Mouse (Mus musculus) embryo, embryonic 10 days (tissue): Measurements from ENCODE around the gene Abr.

Experiments
- DNase-seq: peaks from one replicate; pipeline ENCODE4 v3.0.0-alpha.2; 2015; ENCODE audit warnings: low spot score

The Abr gene

DNA sequence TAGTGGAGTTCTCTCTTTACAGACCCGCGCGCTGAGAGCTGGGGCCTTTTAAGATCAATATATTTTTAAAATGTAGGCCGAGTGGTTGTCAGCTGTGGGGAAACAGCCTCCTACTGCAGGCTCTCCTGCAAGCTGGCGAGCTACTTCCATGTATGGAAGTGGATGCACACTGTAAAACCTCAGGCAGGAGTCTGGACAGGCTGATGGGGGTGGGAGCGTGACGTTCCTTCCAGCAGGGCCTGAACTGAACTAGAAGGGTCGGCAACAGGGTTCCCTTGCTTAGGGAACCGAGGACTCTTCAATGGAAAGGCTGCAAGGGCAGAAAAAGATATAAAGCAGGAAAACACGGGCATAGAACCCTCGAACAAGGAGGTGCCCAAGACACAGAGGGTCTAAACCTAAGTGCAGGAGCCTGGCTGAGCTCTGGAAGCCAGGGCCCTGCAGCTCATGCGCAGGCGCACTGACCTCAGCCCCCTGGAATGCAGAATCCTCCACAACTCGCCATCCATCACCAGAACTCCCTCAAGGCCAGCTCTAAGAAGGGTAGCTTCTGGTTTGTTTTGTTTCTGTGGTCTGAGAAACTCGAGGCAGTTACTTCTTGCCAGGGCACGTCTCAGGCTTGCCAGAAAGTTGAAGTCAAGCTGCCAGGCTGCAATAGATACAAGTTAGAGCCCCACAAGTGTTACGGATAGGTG, 247.5 kb downstream of the Abr start:
- peak; percentile 87 for DNase-seq

DNA sequence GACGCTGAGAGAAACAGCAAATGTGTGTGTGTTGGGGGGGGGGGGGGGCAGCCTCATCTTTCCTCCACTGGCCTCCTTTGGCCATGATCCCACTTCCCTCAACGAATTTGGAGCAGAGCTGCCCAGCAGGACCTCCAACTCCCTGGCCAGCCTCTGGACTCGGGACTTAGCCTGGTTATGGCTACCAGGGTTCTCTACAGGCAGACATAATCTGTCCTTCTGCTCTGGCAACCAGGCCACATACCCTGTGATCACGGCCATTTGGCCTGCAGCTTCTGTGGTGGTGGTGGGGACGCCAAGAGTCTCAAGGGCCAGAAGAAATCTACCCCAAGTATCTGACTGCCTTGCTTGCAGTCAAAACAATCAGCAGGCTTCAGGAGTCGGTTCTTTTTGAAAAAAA, 249.6 kb downstream of the Abr start:
- no peak for DNase-seq

DNA sequence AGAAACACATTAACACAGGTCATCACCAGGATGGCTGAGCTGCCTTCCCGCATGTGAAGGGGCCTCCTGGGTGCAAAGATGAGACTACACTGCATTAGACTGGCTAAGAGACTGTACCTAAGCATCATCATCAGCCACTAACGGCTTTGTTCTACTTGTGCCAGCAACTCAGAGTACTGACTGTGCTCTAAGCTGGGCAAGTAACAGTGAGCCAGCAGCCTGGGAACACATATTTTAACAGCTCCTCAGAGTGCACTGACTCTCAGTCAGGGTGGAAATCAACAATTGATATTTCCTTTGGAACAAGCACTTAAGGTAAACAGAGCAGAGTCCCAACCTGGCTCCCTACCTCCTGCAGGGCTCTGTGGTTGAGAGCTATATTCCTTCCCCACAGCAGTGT, 250.0 kb downstream of the Abr start:
- no peak for DNase-seq

DNA sequence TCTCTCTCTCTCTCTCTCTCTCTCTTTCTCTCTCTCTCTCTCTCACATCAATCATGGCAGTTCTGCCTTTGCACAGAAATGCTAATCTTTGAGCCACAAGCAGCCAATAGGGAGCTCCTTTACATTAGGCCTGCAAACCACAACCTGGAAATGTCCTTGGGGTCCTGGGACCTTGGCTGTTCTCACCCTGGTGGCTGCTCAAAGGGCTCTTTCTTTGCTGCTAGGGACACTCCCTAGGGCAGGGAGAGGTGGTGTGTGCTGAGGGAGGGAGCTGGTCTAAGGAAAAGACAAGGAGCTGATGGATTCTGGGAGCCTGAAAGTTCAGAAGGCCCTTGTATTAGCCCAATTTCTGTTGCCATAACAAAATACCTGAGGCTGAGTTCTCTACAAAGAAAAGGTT, 251.6 kb downstream of the Abr start:
- no peak for DNase-seq
